In genomic region chr9:21261831-21262230, GRCm38 (mm10) we compare ENCODE assay signal across 1 mouse cellular context.
TF ChIP-seq lines count a peak whose summit lies in the region.

No protein-coding gene starts in this region.

TF ChIP-seq in MEL, 35 proteins besides CTCF, POLR2A, EP300 and RAD21:
- TF ChIP-seq JUND (IDR thresholded peaks at IDR 0.05; ENCODE audit: low read depth, low read length): no peak
- no peak for TF ChIP-seq GABPA (IDR thresholded peaks at IDR 0.05; ENCODE audit: low read depth, low read length)
- TF ChIP-seq RCOR1 (IDR thresholded peaks at IDR 0.05; ENCODE audit: low read depth, low read length): no peak
- TF ChIP-seq TAL1 (IDR thresholded peaks at IDR 0.05; ENCODE audit: low read length): no peak
- TF ChIP-seq GATA1 (IDR thresholded peaks at IDR 0.05; ENCODE audit: low read depth, low read length): 0 out of 2 replicates have a peak, but pooled peaks have one; percentile 2
TF ChIP-seq in MEL: peak in this region for 1.
